Mouse (Mus musculus): ENCODE measurements at regions not wholly inside any gene's neighbourhood (a gene's known extent, or its start where the extent isn't known, plus 50 kb on each side); places are given as distances from the start of the nearest gene placed in this dataset.

GRCm38 (mm10) chr17:27322891-27323509 is 118.7 kb upstream of the Lemd2 start:
- no peak for DNase-seq (ENCODE audit: low spot score in 2 of 2)

DNA sequence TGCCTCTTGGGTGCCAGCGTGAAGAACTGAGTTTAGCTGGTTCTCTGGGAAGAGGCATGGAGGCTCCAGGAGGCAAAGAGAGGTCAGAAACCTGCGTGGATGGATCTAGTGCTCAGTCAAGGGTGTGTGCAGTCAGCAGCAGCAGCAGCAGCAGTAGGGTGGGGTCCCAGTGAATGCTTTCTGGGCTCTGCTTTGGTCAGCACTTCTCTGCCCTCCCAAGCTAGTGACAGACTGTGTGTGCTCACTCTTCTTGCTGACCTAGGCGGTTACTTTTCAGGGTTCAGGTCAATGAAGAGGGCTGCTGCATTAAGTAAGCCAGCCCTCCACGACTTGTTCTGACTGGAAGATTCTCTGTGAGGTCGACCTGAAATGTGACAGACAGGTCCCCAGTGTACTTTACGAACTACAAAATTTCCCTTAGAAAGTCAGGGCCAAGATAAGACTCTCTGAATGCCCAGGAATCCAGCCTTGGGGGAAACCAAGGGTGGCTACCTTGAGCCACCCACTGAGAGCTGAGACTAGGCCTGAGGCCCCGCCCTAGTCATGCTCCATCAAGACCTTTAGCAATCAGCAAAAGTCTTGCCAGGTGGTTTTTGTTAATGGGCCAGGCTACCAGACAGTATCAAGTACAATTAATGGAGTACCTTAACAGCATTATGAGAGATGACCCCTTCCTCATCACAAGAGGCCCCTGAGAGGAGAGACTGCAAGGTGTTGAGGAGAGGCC is 114.9 kb upstream of the Lemd2 start:
- DNase-seq (ENCODE audit: low spot score in 2 of 2): no peak

- peak in 1 of 2 experiments; percentile 69 for DNase-seq (ENCODE audit: low spot score in 2 of 2)
Measured at GRCm38 (mm10) chr17:27317576-27318277, 113.5 kb upstream of the Lemd2 start.

GRCm38 (mm10) chr17:27316711-27317575 is 112.7 kb upstream of the Lemd2 start:
- no peak for DNase-seq (ENCODE audit: low spot score in 2 of 2)

- DNase-seq (ENCODE audit: low spot score in 2 of 2): no peak
Measured at GRCm38 (mm10) chr17:27315947-27316628, 111.8 kb upstream of the Lemd2 start.

- no peak for DNase-seq (ENCODE audit: low spot score in 2 of 2)
Measured at GRCm38 (mm10) chr17:27315428-27315827, 111.2 kb upstream of the Lemd2 start.

DNA sequence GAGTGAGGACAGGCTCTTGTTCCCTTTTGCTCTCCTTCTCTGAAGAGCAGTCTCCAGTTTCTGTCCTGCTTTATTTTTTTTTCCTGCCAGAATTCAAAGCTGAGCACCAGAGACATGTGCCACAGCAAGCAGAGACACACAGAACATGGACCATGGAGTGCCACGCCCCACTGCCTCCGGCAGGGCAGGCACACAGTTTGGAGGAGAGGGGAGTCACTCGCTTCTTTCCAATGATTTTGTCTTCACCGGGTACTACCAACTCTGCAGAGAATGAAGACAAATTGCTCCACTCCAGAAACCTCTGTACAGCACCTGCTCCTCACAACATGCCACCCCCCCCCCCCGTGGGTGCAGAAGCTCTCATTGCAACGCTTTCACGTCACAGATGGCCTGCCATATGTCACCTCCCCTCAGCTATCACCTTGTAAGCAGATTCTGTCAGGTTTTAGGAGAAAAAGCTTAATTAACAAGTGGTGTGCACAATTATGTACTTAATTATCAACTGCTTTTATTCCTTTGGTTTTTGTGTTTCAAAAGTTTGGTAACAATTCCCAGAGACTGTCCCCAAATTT is 110.6 kb upstream of the Lemd2 start:
- no peak for DNase-seq (ENCODE audit: low spot score in 2 of 2)

GRCm38 (mm10) chr17:27308933-27309332 is 104.7 kb upstream of the Lemd2 start:
- DNase-seq (ENCODE audit: low spot score in 2 of 2): no peak

DNA sequence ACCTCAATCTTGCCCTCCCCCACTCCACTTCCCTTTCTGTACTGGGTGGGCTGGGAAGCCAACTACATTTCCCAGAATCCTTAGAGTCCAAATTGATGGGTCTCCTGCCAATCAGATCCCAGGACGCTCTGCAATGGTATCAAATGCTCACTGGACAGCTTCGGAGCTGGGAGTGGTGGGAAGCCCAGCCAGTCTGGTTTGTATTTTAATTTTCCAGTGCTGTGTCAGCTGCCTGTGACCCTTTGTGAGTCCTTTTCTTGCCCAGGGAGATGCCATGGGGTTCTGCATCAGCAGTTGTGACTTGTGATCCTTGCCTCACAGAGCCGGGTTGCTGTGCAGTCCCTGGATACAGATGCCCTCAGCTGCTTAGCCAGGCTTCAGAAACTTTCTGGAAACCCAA is 100.6 kb upstream of the Lemd2 start:
- DNase-seq (ENCODE audit: low spot score in 2 of 2): no peak

DNA sequence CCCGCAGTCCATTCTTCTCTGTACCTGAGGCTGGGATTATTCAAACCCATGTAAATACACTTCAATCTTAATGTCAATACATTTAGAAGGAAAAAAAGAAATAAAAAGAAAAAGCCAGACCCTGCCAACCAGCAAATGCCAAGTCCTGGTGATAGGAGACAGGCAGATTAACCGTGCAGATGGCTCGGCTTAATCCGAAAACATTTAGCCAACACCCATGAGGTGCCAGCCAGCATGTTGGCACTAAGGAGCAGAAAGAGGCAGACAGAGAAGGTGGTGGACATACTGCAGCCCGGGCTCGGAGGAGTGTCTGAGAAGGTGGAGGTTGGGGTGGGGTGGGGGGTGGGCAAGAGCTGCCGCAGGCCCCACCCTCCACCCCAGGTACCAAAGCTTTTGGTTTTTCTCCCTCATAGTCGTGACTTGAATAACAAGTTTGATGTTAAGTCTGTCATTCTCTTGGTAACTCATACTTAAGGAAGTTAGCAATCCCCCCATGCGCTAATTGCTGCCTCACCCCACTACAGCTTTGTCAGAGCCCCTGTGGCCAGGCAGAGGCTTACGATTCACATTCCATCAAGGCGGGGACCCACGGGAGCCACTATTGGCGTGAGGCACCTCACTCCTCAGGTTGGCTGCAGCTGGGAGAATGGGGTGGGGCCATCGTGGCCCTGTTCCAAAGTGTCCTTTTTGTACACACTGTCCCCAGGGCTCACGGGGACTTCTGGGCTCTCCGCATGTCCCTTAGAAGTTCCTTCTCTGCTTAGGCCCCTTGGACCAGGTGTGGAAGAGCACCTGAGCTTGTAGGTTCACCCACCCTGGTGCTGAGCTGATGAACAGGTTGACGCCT is 99.6 kb upstream of the Lemd2 start:
- no peak for DNase-seq (ENCODE audit: low spot score in 2 of 2)

GRCm38 (mm10) chr17:27303061-27303460 is 98.8 kb upstream of the Lemd2 start:
- DNase-seq (ENCODE audit: low spot score in 2 of 2): no peak

DNA sequence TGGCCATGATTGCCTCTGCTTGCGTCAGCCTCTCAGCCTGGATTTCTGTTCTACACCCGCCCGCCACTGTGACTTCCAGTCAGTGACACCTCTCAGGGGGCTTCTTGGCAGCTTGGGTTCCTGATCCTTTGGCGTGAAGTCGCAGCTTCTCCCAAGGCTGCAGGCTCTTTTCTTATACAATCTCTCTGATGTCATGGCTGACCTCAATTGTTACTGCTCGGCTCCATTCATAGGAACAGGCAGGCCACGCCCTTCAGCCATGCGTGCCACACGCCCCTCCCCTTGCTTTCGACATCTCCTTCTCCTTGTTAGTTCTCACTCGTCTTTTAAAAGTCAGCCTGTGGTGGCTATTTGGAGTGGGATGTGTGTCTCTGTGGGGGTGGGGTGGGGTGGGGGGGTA is 97.1 kb upstream of the Lemd2 start:
- no peak for DNase-seq (ENCODE audit: low spot score in 2 of 2)

DNA sequence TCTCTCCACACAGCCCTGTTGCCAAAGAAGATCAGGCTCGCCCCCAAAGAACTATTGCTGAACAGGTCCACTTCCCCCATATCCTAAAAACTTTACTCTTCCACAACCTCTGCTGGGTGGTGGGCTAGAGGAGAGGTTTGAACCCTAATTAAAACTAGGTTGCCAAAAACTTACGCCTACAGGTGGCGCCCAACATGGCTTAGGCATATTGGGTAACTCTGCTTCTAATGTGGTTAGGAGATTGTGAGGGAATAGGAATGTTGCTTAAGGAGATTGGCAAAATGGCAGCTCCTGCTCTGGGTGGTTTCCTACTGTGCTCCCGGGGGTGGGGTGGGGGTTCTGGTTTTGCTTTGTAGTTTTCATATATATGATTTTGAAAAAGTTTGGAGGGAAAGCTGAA is 95.0 kb upstream of the Lemd2 start:
- DNase-seq (ENCODE audit: low spot score in 2 of 2): no peak

DNA sequence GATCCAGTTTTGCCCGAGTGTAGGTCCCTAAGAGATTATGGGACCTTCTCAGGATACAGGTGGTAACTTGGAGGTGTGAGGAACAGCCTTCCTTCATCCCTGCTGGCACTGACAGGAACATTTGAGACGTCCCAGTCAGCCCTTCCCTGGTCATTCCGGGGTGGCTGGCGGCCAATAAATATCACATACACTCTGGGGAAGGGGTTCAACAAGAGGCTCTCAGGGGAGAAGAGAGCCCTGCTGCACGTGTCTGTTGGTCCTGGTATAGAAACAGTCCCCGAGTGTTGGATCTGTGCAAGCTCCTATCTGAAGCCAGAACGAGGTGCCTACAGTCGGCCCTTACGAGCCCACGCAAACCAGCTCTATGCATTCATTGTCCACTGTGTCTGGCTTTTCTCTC is 94.1 kb upstream of the Lemd2 start:
- no peak for DNase-seq (ENCODE audit: low spot score in 2 of 2)

- no peak for DNase-seq (ENCODE audit: low spot score in 2 of 2)
Measured at GRCm38 (mm10) chr17:27296156-27296555, 91.9 kb upstream of the Lemd2 start.

DNA sequence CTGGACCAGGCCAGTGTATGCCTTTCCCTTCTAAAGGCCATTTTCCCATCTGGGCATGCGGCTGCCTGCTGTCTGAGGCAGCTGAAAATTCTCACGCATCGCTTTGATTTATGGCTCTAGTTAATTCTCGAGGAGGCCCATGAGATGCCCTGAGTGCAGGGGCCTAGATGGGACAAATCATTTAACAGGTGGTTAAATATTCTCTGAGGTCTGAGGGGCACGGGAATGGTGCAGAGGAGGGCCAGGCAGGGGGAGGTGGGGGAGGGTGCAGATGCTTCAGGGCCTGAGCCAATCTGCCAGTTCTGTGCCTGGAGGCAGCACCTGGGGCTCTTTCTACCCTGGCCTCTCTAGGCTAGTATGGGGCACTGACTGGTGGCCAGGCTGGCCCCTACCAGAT is 89.9 kb upstream of the Lemd2 start:
- peak in 1 of 2 experiments; percentile 16 for DNase-seq (ENCODE audit: low spot score in 2 of 2)

GRCm38 (mm10) chr17:27293586-27294207 is 89.4 kb upstream of the Lemd2 start:
- DNase-seq (ENCODE audit: low spot score in 2 of 2): peak in 1 of 2 experiments; percentile 29

GRCm38 (mm10) chr17:27291673-27292072 is 87.4 kb upstream of the Lemd2 start:
- DNase-seq (ENCODE audit: low spot score in 2 of 2): peak in 1 of 2 experiments; percentile 37

DNA sequence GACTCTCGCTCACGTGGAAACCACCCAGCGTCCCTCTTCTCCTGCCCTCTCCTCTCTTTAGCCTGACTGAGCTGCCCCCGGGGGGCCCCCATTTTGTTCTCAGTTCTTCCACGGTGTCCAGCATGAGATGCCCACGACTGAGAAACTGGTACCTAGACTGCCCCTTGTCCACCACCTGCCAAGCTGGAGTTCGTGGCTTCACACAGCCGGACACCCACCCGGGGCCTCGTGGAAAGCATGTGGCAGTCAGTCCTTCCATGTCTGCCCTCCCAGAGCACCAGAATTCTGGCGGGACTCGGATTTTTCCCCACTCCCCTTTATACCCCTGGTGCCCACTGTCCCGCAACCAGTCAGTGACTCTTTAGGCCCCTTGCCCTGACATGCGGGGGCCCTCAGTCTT is 86.9 kb upstream of the Lemd2 start:
- no peak for DNase-seq (ENCODE audit: low spot score in 2 of 2)

Data from gastrocnemius, postnatal 4 days (tissue).